Mouse (Mus musculus) hindbrain, embryonic 10.5 days (tissue): Measurements from ENCODE around the gene Naglu. TPM values are rescaled to one million over a fixed set of nuclear protein-coding genes. Genes with fewer than 3 reads are reported as not detected.

Experiments used
- DNase-seq: peaks from one replicate; pipeline ENCODE4 v3.0.0-alpha.2; 2017; ENCODE audit warnings: low spot score
- H3K27ac ChIP-seq: fragments of 300-500 bp; sonication (generic); 2 replicates; pipeline ENCODE4 v1.5.1; 2016; ENCODE audit warnings: mild to moderate bottlenecking, moderate library complexity
- H3K27me3 ChIP-seq: fragments of 300-500 bp; sonication (generic); 2 replicates; pipeline ENCODE4 v1.6.1; 2016; ENCODE audit warnings: mild to moderate bottlenecking; ENCODE audit not compliant: poor library complexity, insufficient read depth, severe bottlenecking
- H3K36me3 ChIP-seq: fragments of 300-500 bp; sonication (generic); 2 replicates; pipeline ENCODE4 v1.6.1; 2016; ENCODE audit warnings: mild to moderate bottlenecking, moderate library complexity
- H3K4me1 ChIP-seq: fragments of 300-500 bp; sonication (generic); replicated peaks from 2 replicates; pipeline ENCODE4 v1.6.1; 2016; ENCODE audit warnings: mild to moderate bottlenecking
- H3K4me3 ChIP-seq: fragments of 300-500 bp; sonication (generic); 2 replicates; pipeline ENCODE4 v1.5.1; 2016; ENCODE audit warnings: mild to moderate bottlenecking, moderate library complexity
- H3K9me3 ChIP-seq: fragments of 300-500 bp; sonication (generic); 2 replicates; pipeline ENCODE4 v1.6.1; 2016; ENCODE audit warnings: mild to moderate bottlenecking, moderate library complexity
- WGBS: fragments of 180-500 bp; shearing (Covaris S2); methylation state at CpG from one replicate; pipeline ENCODE4 v1.1.7; 2016; 5-methylcytosine and 5-hydroxymethylcytosine counted together
- polyA plus RNA-seq: library from polyadenylated mRNA; unstranded; fragments of >200 nt; fragmentation: Nextera tagmentation; extraction: Ambion mirVana; gene quantifications from 2 replicates; pipeline ENCODE4 v1.2.1, GENCODE M21; 2016

The Naglu gene
- 11.2 and 12.9 TPM in 2 replicates for polyA plus RNA-seq

DNA sequence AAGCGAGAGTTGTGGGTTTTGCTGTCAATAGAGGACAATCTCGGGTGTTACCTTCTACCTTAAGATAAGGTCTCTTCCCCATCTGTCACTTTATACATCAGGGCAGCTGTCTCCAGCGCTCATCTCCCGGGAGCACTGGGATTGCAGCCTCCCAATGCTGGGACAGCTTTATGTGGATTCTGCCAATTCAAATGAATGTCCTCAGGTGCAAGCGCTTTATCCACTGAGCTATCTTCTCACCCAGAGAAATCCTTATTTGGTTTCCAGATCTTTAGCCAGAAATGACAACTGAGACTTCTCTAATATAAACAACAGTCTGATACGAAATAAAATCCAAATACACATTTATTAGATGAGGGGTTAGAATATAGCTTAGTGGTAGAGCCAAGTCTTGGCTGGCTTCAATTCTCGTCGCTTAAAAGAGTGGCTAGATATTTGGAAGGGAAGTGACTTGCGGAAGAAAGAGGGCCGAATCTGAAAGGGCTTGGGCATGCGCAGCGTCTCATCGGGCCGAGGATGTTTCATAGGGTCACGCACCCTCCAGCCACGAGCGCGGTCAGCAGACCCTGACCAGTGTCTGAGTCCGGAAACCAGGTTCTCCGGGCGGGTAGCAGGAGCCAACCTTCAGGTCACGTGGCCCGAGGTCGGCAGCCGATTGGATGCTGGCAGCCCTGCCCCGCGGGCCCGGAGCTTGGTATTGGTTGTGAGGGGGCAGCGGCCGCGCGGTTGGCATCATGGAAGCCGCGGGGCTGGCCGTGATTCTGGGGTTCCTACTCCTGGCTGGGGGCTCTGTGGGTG is at the start of gene Naglu:
Gene Naglu (plus strand): TSS at position 622 of the 798 bp plus-strand sequence.
- H3K4me3 ChIP-seq: peak within 1 kb of the TSS; percentile 91
- 5% methylated on average over 35 of the region's 35 CpGs for WGBS
- H3K27ac ChIP-seq: peak within 1 kb of the TSS; percentile 90
- H3K4me1 ChIP-seq: peaks cover 29% of the 10 kb centered on the region
- no peaks in the 10 kb centered on the region for H3K9me3 ChIP-seq
- peak; percentile 96 for DNase-seq
- H3K27me3 ChIP-seq: peaks cover 29% of the 10 kb centered on the region
- 0 out of 2 replicates have a peak, but pooled peaks cover 3% of the 10 kb centered on the region for H3K36me3 ChIP-seq

DNA sequence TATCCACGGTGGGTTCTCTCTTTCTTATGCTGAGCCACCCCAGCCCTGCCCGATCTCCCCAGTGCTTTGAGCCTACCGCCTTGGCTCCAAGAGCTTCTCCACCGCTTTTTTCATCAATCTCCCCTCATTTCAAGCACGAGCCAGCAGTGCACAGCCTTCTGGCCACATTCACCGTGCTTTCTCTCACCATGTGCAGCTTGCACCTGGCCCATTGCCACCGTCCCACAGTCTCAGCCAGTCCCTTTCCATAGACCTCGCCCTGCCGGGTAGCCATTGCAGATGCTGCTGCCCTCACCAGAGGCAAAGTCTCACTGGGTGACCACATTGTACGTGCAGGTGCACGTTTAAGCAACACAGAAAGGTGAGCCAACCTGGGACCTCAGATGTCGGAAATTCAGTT is 46.4 kb upstream of the Naglu start:
- H3K36me3 ChIP-seq: peaks cover 90% of the 10 kb centered on the region
- no peaks in the 10 kb centered on the region for H3K9me3 ChIP-seq
- 89% methylated on average over 12 of the region's 12 CpGs for WGBS
- H3K4me3 ChIP-seq: no peak overlapping the region
- no peaks in the 10 kb centered on the region for H3K4me1 ChIP-seq
- no peak overlapping the region for H3K27ac ChIP-seq
- DNase-seq: no peak
- no peaks in the 10 kb centered on the region for H3K27me3 ChIP-seq

GRCm38 (mm10) chr11:101024001-101024400 is 45.8 kb upstream of the Naglu start:
- 94% methylated on average over 4 of the region's 4 CpGs for WGBS
- H3K4me1 ChIP-seq: no peaks in the 10 kb centered on the region
- H3K36me3 ChIP-seq: peaks cover 90% of the 10 kb centered on the region
- no peaks in the 10 kb centered on the region for H3K27me3 ChIP-seq
- H3K4me3 ChIP-seq: no peak overlapping the region
- H3K9me3 ChIP-seq: no peaks in the 10 kb centered on the region
- H3K27ac ChIP-seq: no peak overlapping the region
- DNase-seq: no peak

GRCm38 (mm10) chr11:101027121-101027520 is 42.7 kb upstream of the Naglu start:
- H3K27me3 ChIP-seq: no peaks in the 10 kb centered on the region
- H3K9me3 ChIP-seq: no peaks in the 10 kb centered on the region
- no peak for DNase-seq
- H3K27ac ChIP-seq: no peak overlapping the region
- WGBS: 91% methylated on average over 11 of the region's 11 CpGs
- no peak overlapping the region for H3K4me3 ChIP-seq
- H3K4me1 ChIP-seq: no peaks in the 10 kb centered on the region
- H3K36me3 ChIP-seq: peaks cover 90% of the 10 kb centered on the region

GRCm38 (mm10) chr11:101029320-101029719 is 40.5 kb upstream of the Naglu start:
- no peaks in the 10 kb centered on the region for H3K9me3 ChIP-seq
- WGBS: 95% methylated on average over 8 of the region's 8 CpGs
- peaks cover 88% of the 10 kb centered on the region for H3K36me3 ChIP-seq
- H3K27me3 ChIP-seq: no peaks in the 10 kb centered on the region
- DNase-seq: no peak
- no peak overlapping the region for H3K4me3 ChIP-seq
- H3K4me1 ChIP-seq: no peaks in the 10 kb centered on the region
- H3K27ac ChIP-seq: no peak overlapping the region

DNA sequence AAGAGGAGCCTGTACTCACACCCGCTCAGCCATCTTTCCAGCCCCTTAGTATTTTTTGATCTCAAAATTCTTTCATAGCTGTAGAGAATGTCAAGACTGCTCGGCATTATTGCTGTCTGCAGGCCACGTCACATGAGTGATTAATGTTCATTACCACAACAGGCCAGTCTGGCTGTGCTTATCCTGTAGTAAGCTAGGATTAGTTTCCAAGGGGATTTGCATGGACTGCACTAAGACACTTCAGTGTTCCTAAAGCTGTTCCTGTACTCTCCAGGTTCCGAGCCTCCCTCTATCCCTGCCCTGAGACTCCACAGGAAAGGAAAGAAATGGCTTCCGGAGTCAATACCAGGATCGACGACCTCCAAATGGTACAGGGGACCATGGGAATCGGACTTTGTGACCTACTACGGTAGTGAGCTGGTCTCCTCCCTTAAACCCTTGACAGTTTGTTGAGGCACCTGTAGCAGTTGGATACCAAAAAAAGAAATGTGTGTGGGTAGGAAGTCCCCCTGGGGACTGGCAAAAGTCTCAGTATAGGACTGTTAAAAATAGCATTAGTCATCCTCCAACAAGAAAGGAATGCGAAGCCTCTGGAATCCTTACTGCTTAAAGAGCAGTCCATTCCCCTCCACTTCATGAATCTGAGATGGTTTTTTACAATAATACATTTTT is 39.5 kb upstream of the Naglu start:
- Histone ChIP-seq H3K9me3 (no peaks in the 10 kb centered on the region), H3K36me3 (peaks cover 90% of the 10 kb centered on the region), H3K27ac (no peak overlapping the region), H3K4me3 (no peak overlapping the region), H3K27me3 (no peaks in the 10 kb centered on the region), H3K4me1 (no peaks in the 10 kb centered on the region)
- DNase-seq: no peak
- WGBS: 93% methylated on average over 10 of the region's 10 CpGs

GRCm38 (mm10) chr11:101030808-101031156 is 39.0 kb upstream of the Naglu start:
- no peak for DNase-seq
- H3K4me1 ChIP-seq: no peaks in the 10 kb centered on the region
- no peaks in the 10 kb centered on the region for H3K9me3 ChIP-seq
- H3K36me3 ChIP-seq: peaks cover 90% of the 10 kb centered on the region
- no peak overlapping the region for H3K4me3 ChIP-seq
- H3K27me3 ChIP-seq: no peaks in the 10 kb centered on the region
- WGBS: 93% methylated on average over 4 of the region's 4 CpGs
- H3K27ac ChIP-seq: no peak overlapping the region

DNA sequence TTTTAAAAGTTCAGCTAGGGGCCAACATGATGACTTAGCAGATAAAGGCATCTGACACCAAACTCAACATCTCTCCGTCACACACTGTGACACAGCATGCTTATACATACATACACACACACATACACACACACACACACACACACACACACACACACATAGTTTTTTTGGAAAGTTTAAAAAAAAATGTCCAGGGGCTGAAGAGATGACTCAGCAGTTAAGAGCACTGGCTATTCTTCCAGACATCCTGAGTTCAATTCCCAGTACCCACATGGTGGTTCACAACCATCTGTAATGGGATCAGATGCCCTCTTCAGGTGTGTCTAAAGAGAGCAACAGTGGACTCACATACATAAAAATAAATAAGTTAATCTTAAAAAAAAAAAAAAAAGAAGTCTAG is 38.3 kb upstream of the Naglu start:
- Histone ChIP-seq H3K9me3 (no peaks in the 10 kb centered on the region), H3K4me3 (no peak overlapping the region), H3K36me3 (peaks cover 92% of the 10 kb centered on the region), H3K4me1 (no peaks in the 10 kb centered on the region), H3K27ac (no peak overlapping the region), H3K27me3 (no peaks in the 10 kb centered on the region)
- 92% methylated on average over 1 of the region's 1 CpGs for WGBS
- no peak for DNase-seq

DNA sequence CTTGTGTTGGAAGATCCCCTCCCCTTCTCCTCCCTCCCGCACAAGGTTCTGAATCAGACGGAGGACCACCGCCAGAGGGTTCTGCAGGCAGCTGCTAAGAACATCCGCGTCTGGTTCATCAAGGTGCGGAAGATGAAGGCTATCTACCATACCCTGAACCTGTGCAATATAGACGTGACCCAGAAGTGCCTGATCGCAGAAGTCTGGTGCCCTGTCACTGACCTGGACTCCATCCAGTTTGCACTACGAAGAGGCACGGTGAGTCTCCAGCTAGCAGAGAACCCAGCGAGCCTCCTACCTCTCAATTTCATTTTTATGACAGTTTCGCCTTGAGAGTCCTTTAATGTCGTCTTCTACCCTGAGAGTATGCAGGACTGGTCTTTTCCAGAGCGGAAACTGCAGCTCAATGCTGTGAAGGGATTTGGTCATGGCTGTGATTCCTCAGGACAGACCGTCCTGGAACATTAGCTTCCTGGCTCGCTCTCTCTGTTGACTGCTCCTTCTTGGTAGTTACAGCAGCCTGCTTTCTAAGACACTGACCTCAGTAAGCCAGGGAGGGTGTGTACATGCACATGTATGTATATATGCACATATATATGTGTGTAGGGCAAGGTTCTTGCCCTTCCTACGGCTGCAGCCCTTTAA is 35.8 kb upstream of the Naglu start:
- DNase-seq: no peak
- Histone ChIP-seq H3K9me3 (no peaks in the 10 kb centered on the region), H3K4me3 (no peak overlapping the region), H3K4me1 (no peaks in the 10 kb centered on the region), H3K27ac (no peak overlapping the region), H3K36me3 (peaks cover 92% of the 10 kb centered on the region), H3K27me3 (no peaks in the 10 kb centered on the region)
- 95% methylated on average over 17 of the region's 17 CpGs for WGBS

GRCm38 (mm10) chr11:101034614-101035327 is 35.0 kb upstream of the Naglu start:
- WGBS: 93% methylated on average over 8 of the region's 8 CpGs

GRCm38 (mm10) chr11:101035328-101035695 is 34.5 kb upstream of the Naglu start:
- H3K27ac ChIP-seq: no peak overlapping the region
- 94% methylated on average over 4 of the region's 4 CpGs for WGBS
- peaks cover 95% of the 10 kb centered on the region for H3K36me3 ChIP-seq
- no peaks in the 10 kb centered on the region for H3K27me3 ChIP-seq
- no peaks in the 10 kb centered on the region for H3K4me1 ChIP-seq
- H3K9me3 ChIP-seq: no peaks in the 10 kb centered on the region
- no peak for DNase-seq
- no peak overlapping the region for H3K4me3 ChIP-seq

More at GRCm38 (mm10) chr11:101034614-101035327, 35.0 kb upstream of the Naglu start:
- Histone ChIP-seq H3K27ac (no peak overlapping the region), H3K27me3 (no peaks in the 10 kb centered on the region), H3K36me3 (peaks cover 95% of the 10 kb centered on the region), H3K4me1 (no peaks in the 10 kb centered on the region), H3K9me3 (no peaks in the 10 kb centered on the region), H3K4me3 (no peak overlapping the region)
- no peak for DNase-seq

- Histone ChIP-seq H3K4me1 (no peaks in the 10 kb centered on the region), H3K27me3 (no peaks in the 10 kb centered on the region), H3K36me3 (peaks cover 97% of the 10 kb centered on the region), H3K9me3 (no peaks in the 10 kb centered on the region), H3K27ac (no peak overlapping the region), H3K4me3 (no peak overlapping the region)
- no peak for DNase-seq
- 87% methylated on average over 10 of the region's 10 CpGs for WGBS
Measured at GRCm38 (mm10) chr11:101037795-101038194, 32.0 kb upstream of the Naglu start.
